Mouse (Mus musculus): ENCODE results near the gene BC067074.
"Not testable (repeated sequence)": the region's sequence is repeated elsewhere in the genome, so short reads cannot be mapped to it uniquely, and the experiment has no call there.

The BC067074 gene

DNA sequence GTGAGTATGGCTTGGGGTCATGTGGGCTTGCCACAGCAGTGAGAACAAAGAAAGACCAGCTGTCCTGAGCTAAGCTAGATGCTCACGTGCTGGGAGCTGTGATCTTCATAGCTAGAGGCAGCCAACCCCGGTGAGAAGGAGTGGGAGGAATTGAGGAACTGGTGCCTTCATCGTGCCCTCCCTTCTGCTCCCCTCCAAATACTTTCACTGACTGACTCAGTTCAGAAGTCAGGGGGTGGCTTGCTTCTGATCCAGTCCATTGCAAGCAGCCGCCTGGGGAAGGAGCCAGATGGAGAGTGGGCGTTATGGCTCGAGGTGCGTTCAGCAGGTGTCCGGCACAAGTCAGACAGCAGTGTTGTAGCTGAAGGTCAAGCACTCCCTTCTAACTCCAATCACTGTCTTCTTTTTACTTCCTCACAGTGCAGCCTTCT, 86.0 kb downstream of the BC067074 start:
- DNase-seq, result peak; percentile 43 to 48

GRCm38 (mm10) chr13:113379766-113380309, 86.9 kb downstream of the BC067074 start:
- DNase-seq, result peak in 1 of 2 experiments; percentile 35

GRCm38 (mm10) chr13:113381710-113382109, 88.8 kb downstream of the BC067074 start:
- no peak for DNase-seq

- no peak for DNase-seq
Measured at GRCm38 (mm10) chr13:113382201-113382600, 89.2 kb downstream of the BC067074 start.

DNA sequence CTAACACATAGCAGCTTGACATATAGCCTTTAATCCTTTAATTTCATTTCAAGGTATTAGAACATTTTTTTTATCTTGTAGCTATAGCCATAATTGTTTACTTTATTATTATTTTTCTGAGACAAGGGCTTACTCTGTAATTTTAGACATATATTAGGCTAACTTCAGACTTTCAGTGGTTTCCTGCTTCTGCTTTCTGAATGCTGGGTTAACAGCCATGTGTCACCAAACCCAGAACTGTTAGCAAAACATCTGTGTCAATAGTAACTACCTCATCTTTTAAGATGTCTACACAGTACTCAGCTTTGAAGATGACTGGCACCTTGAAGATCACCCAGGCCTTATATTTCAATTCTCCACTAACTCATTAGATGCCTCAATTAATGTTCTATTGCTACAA, 89.8 kb downstream of the BC067074 start:
- DNase-seq, result not testable (repeated sequence)

DNA sequence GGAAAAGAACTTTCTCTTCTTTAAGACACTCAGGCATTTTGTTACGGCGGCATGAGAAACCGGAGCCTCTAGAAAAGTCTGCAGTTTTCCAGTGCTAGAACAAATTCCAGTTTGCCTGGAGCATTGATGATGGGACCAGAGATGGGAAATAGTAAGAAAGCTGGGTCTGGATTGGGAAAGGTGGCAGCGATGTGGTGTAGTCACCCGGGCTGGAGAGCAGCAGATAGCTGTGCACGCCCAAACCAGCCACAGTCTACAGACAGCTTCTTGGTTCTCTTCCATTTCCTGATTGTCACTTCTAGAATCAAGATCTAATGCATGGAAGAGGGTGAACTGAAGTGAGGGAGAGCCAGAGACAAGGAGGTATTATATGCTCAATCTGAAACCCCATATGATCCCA, 100.4 kb downstream of the BC067074 start:
- DNase-seq, result no peak

- DNase-seq, result no peak
Measured at GRCm38 (mm10) chr13:113394591-113394990, 101.6 kb downstream of the BC067074 start.

- no peak for DNase-seq
Measured at GRCm38 (mm10) chr13:113397006-113397520, 104.1 kb downstream of the BC067074 start.

DNA sequence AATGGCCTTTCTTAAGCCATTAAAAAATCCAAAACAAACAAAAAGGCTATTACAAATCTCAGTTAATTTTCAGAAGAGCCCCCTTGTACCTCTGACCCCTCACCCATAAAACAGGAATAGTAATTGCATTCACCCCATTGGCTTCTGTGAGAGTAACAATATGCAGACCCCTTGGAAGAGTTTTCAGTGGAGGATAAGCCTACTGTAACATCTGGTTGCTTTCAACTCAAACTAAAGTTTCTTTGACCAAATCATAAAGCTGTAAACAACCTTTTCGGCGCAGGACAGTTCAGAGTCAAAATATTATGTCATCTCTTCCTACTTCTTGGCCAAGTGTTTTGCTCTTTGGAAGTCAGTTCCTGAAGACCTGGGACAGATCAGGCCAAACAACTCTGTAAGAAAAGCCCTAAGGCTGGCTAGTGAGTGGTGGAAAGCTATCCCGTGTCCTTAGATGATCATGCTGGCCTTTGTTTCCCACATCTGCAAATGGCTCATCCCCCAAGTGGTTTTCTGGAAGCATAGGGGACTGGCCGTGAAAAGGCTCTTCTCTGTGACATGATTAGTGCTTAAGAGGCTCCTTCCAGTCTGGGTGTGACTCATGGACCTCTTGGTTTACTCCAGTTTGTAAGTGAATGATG, 108.5 kb downstream of the BC067074 start:
- DNase-seq, result no peak

GRCm38 (mm10) chr13:113403706-113404105, 110.7 kb downstream of the BC067074 start:
- DNase-seq, result no peak

GRCm38 (mm10) chr13:113404172-113404571, 111.2 kb downstream of the BC067074 start:
- DNase-seq, result no peak

GRCm38 (mm10) chr13:113409941-113410340, 117.0 kb downstream of the BC067074 start:
- DNase-seq, result peak; percentile 88 to 93

DNA sequence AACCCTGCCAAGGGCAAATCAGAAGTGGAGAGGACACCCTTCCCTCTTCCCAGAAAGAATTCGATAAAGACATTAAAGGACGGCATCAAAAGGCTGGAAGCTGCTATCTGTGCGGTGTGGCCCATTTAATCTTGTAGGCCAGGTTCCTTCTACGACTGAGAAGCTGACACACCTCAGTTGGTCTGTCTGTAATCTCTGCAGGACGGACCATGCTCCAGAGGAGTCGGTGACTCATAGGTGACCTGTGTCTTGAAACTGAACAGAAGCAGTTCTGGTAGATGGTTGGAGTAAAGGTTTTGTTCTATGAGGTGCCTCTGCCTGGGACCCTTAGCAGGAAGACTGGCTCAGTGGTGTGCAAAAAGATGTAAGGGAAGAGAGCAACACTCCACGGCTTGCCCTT, 122.6 kb downstream of the BC067074 start:
- DNase-seq, result no peak

DNA sequence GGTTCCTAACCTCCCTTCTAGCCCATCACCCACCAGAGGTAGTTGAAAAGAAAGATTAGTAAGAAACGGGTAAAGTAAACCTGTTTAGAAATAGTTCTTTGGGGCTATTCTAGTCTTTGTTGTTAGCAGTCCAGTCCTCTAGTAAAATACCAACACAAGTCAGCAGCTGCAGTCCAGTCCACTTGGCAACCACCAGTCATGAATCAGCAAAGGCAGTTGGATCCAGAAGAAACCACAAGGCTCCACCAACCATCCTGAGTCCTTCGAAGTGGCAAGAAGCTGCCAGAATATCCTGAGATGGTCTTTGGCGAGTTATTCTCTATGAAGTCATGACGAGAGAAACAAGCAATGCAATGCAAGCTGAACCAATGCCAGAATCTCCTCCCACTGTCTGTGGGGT, 124.0 kb downstream of the BC067074 start:
- DNase-seq, result no peak

GRCm38 (mm10) chr13:113417757-113418483, 125.0 kb downstream of the BC067074 start:
- peak; percentile 18 to 23 for DNase-seq

DNA sequence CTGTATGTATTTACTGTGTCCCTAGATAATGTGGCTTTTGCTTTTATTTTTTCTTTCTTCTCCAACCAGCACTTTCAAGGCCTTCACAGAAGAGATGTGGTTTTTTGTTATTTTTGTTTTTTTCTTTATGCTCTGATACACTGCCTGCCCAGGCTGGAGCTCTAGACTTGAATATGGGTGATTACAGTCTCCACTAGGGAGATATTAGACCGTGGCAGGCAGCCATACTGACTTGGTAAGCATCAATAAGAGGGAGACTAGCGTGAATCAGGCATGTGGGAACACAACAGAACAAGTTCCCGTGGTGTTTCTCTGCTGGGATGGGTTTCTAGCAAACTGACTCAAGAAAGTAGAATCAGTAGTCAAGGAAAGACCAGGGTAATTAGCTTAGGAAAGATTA, 125.7 kb downstream of the BC067074 start:
- DNase-seq, result peak in 1 of 2 experiments; percentile 11

GRCm38 (mm10) chr13:113421472-113421871, 128.5 kb downstream of the BC067074 start:
- DNase-seq, result no peak

- DNase-seq, result no peak
Measured at GRCm38 (mm10) chr13:113423825-113424224, 130.9 kb downstream of the BC067074 start.

DNA sequence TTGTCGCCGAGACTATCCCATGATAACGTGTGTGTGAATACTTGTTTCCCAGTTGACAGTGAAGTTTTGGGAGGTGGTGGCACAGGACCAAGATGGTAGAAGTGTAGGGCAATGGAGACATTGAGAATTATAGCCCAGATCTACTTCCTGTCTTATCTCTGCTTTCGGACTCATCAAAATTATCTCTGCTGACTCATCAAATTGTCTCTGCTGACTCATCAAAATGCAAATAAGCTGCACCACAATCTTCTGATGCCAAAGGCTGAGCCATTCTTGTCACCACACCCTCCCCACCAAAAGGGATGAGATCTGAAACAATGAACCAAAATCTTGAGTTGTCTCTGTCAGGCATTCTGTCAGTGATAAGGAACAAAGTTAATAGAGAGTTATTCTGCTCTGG, 132.9 kb downstream of the BC067074 start:
- no peak for DNase-seq

All from cerebellum, postnatal 10 days (tissue).